8 mouse cellular contexts compared by ENCODE assay signal in the genomic region with DNA sequence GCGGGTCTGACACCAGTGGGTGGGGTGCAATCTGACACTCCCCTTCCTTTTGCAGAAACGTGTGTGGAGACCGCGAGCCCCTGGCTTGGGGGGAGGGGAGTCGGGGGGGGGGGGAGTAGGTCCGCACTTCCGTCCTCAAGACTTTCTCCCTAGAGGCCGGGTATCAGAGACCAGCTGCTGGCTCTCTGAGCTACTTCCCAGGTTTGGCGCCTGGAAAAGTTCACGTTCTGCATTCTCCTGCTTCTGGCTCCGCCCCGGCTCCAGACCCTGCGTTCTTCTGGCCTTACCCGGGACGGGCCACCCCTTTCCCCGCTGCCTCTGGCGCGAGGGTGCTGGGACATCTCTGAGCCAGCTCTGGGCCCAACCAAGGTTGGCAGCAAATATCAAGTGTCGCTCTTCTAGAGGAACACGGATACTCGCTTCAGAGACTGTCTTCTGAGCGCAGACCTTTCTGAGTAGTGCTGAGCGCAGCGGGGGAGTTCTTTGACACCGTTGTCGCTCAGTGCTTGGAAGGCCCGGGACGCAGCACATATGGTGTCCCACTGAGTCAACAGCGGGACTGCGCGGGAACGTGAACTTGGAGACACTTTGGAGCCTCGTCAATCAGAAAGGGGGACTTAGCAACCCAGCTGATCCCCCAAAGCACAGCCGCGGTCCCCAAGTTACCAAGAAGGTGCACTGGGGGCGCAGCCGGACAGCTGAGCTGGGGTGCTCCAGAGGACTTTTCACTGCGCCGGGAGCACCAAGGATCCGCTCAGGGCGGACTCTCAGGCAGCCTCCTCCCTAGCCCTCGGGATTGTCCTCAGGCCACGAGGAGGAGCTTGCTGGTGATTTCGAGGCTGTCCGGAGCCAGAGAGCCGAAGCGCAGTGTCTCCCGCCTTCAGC. TPM values are rescaled to one million over a fixed set of nuclear protein-coding genes. Genes with fewer than 3 reads are reported as not detected.
DNase-seq lines count a peak whose midpoint lies in the region; ATAC-seq and TF ChIP-seq lines count a peak whose summit lies in the region.

Arhgap6 (plus strand) TSS at position 126 of the 885 bp plus-strand sequence.

- no peak for TF ChIP-seq CTCF in cortical plate, adult 2 months (IDR thresholded peaks at IDR 0.05; ENCODE audit: extremely low read depth, insufficient read depth, low read length)
- no peak for TF ChIP-seq CTCF in liver, postnatal 0 days (IDR thresholded peaks at IDR 0.05; ENCODE audit: low read depth)

- H3K4me2 ChIP-seq in intestine, embryonic 15.5 days (replicated peaks): peak within 1 kb of the TSS; percentile 85
- H3K4me2 ChIP-seq in liver, postnatal 0 days (ENCODE audit: low read depth, low read length): peak within 1 kb of the TSS; percentile 72
- peak within 1 kb of the TSS; percentile 63 for H3K4me2 ChIP-seq in neural tube, embryonic 11.5 days (ENCODE audit: low read depth)

- no peak within 1 kb of the TSS for H3K27ac ChIP-seq in cortical plate, adult 2 months (ENCODE audit: insufficient read depth, low read length)
- H3K27ac ChIP-seq in intestine, embryonic 15.5 days: 0 out of 2 replicates have a peak within 1 kb of the TSS, but pooled peaks have one; percentile 22
- no peak within 1 kb of the TSS for H3K27ac ChIP-seq in liver, postnatal 0 days (ENCODE audit: low read depth)
- H3K27ac ChIP-seq in neural tube, embryonic 11.5 days (ENCODE audit: low read depth, low read length): no peak within 1 kb of the TSS

- H3K27me3 ChIP-seq in intestine, embryonic 15.5 days (replicated peaks): peaks cover 25% of the 10 kb centered on the region
- H3K27me3 ChIP-seq in liver, postnatal 0 days (ENCODE audit: insufficient read depth, low read length): peaks cover 24% of the 10 kb centered on the region
- peaks cover 22% of the 10 kb centered on the region for H3K27me3 ChIP-seq in neural tube, embryonic 11.5 days (ENCODE audit: control insufficient read depth, insufficient read depth, low read length)

- TF ChIP-seq POLR2A in cortical plate, adult 2 months (IDR thresholded peaks at IDR 0.05; ENCODE audit: extremely low read depth, insufficient read depth, low read length): no peak

- ATAC-seq in frontal cortex, adult (ENCODE audit: low TSS enrichment): peak; percentile 34; the same call in 1 of the 2 replicates
- ATAC-seq in granulocyte monocyte progenitor cell, adult 5-6 weeks (replicated peaks; ENCODE audit: poor library complexity, severe bottlenecking): peak; percentile 56
- peak; percentile 82 for ATAC-seq in intestine, embryonic 15.5 days
- 0 out of 2 replicates have a peak, but pooled peaks have one; percentile 23 for ATAC-seq in liver, postnatal 0 days
- ATAC-seq in neural tube, embryonic 11.5 days (ENCODE audit: insufficient read depth, low FRiP score, low TSS enrichment): peak; percentile 54
- no peak for ATAC-seq in inflammation-experienced regulatory T-cells, adult 6 months

- H3K4me3 ChIP-seq in cortical plate, adult 2 months (ENCODE audit: insufficient read depth, low read length): peak within 1 kb of the TSS; percentile 27
- H3K4me3 ChIP-seq in intestine, embryonic 15.5 days (replicated peaks): peak within 1 kb of the TSS; percentile 41
- peak within 1 kb of the TSS; percentile 39 for H3K4me3 ChIP-seq in liver, postnatal 0 days (ENCODE audit: low read depth, low read length)
- H3K4me3 ChIP-seq in neural tube, embryonic 11.5 days (ENCODE audit: low read depth, low read length): peak within 1 kb of the TSS; percentile 33

- no peaks in the 10 kb centered on the region for H3K9me3 ChIP-seq in intestine, embryonic 15.5 days
- H3K9me3 ChIP-seq in liver, postnatal 0 days (ENCODE audit: low read length): no peaks in the 10 kb centered on the region
- H3K9me3 ChIP-seq in neural tube, embryonic 11.5 days (ENCODE audit: control insufficient read depth, low read length): no peaks in the 10 kb centered on the region

- peak within 1 kb of the TSS; percentile 32 for H3K9ac ChIP-seq in intestine, embryonic 15.5 days
- H3K9ac ChIP-seq in liver, postnatal 0 days (replicated peaks): no peak within 1 kb of the TSS
- no peak within 1 kb of the TSS; the same call in 1 of the 2 replicates for H3K9ac ChIP-seq in neural tube, embryonic 11.5 days (ENCODE audit: low read length)

- WGBS in intestine, embryonic 15.5 days: 18% methylated on average over 45 of the region's 48 CpGs
- 15% methylated on average over 47 of the region's 48 CpGs for WGBS in liver, postnatal 0 days (ENCODE audit: insufficient replicate concordance)
- 17% methylated on average over 43 of the region's 48 CpGs for WGBS in neural tube, embryonic 11.5 days

- no peak for DNase-seq in frontal cortex, postnatal 14 days (ENCODE audit: low spot score in 2 of 2)
- no peak for DNase-seq in liver, postnatal 0 days
- DNase-seq in neural tube, embryonic 11.5 days (ENCODE audit: low spot score): peak; percentile 49

- H3K4me1 ChIP-seq in cortical plate, adult 2 months (ENCODE audit: control insufficient read depth, insufficient read depth, low read length): no peaks in the 10 kb centered on the region; the same call in 1 of the 2 replicates
- no peaks in the 10 kb centered on the region for H3K4me1 ChIP-seq in intestine, embryonic 15.5 days (replicated peaks)
- H3K4me1 ChIP-seq in liver, postnatal 0 days (ENCODE audit: insufficient read depth): no peaks in the 10 kb centered on the region
- H3K4me1 ChIP-seq in neural tube, embryonic 11.5 days (ENCODE audit: control insufficient read depth, insufficient read depth, low read length): no peaks in the 10 kb centered on the region

- H3K36me3 ChIP-seq in intestine, embryonic 15.5 days: no peaks in the 10 kb centered on the region
- no peaks in the 10 kb centered on the region for H3K36me3 ChIP-seq in liver, postnatal 0 days (replicated peaks; ENCODE audit: insufficient read depth, low read length)
- H3K36me3 ChIP-seq in neural tube, embryonic 11.5 days (ENCODE audit: control insufficient read depth, insufficient read depth, low read length): no peaks in the 10 kb centered on the region

- no peak for TF ChIP-seq EP300 in liver, postnatal 0 days (IDR thresholded peaks at IDR 0.05; ENCODE audit: low read depth)

RNA-seq across cellular contexts. Expression of gene Arhgap6, which starts in this region (rescaled TPM):
- 2.5 and 3.0 TPM in 2 replicates for polyA plus RNA-seq in cortical plate, adult 2 months (2012; rRNA removed)
- 3.6 and 6.6 TPM in 2 replicates for total RNA-seq in granulocyte monocyte progenitor cell, adult 5-6 weeks (2014; fragmentation: Nextera tagmentation)
- 1.6 and 4.3 TPM in 2 replicates for total RNA-seq in granulocyte monocyte progenitor cell, adult 5-6 weeks (2017)
- 5.3 and 5.6 TPM in 2 replicates for polyA plus RNA-seq in intestine, embryonic 15.5 days (2015; fragmentation: Nextera tagmentation; extraction: Ambion mirVana)
- 2.1 and 2.9 TPM in 2 replicates for polyA plus RNA-seq in liver, postnatal 0 days (2015; fragmentation: Nextera tagmentation; extraction: Ambion mirVana)
- polyA plus RNA-seq in neural tube, embryonic 11.5 days (2014; fragmentation: Nextera tagmentation; extraction: Ambion mirVana): 1.8 TPM in 2 replicates
- polyA plus RNA-seq in inflammation-experienced regulatory T-cells, adult 6 months (2017; shearing (Covaris generic)): under 1 TPM in 2 of 3 experiments, not detected in 1; 0.11 to 0.25 TPM
